Mouse (Mus musculus) spleen, postnatal 10 days (tissue): ENCODE measurements around the gene Plau.

Experiments used
- DNase-seq, 2 experiments: peaks; one replicate each; pipeline ENCODE4 v3.0.0; 2021 to 2022; ENCODE audit warnings: low spot score in 2 of 2

Gene Plau

GRCm38 (mm10) chr14:20891941-20892402 is 55.5 kb downstream of the Plau start:
- DNase-seq: no peak
